Mouse (Mus musculus): ENCODE data around the gene Fam161a.

The Fam161a gene

GRCm38 (mm10) chr11:23007481-23008180, at the start of gene Fam161a:
Fam161a (plus strand) TSS chr11:23007531.
- peak; percentile 57 for DNase-seq

- no peak for DNase-seq
Observed at GRCm38 (mm10) chr11:22957791-22958374, 49.4 kb upstream of the Fam161a start.

DNA sequence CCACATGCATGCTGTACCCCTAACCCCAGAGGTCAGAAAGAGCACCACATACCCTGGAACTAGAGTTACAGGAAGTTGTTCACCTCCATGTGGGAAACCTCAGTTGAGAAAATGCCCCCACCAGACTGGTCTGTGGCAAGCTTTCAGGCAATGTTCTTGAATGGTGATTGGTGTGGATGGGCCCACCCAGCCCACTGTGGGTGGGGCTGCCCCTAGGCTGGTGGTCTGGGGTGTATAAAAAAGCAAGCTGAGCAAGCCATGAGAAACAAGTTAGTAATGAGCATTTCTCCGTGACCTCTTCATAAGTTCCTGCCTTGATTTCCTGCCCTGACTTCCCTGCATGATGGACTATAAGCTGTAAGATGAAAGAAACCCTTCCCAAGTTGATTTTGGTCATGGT, 45.2 kb upstream of the Fam161a start:
- no peak for DNase-seq

GRCm38 (mm10) chr11:22964401-22964800, 42.9 kb upstream of the Fam161a start:
- DNase-seq = no peak

- DNase-seq = no peak
Observed at GRCm38 (mm10) chr11:22965503-22965902, 41.8 kb upstream of the Fam161a start.

GRCm38 (mm10) chr11:22969486-22969885, 37.8 kb upstream of the Fam161a start:
- DNase-seq = no peak

DNA sequence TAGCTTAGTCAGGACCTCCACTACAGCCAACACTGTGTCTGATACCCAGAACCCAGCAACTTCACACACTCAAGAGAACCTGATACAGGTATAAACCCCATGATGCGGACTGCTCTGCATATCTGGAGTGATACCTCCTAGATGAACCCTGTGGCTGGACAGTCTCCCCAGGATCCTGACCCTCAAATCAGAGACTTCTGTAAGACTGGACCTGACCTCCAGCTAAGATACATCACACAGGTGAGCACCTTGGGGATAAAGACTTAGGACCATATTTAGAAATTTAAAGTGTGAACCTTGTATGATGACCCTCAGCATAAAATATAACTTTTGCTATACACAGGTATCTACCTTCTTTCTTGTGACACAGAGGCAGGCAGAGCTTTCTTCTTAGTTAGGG, 36.8 kb upstream of the Fam161a start:
- no peak for DNase-seq

DNA sequence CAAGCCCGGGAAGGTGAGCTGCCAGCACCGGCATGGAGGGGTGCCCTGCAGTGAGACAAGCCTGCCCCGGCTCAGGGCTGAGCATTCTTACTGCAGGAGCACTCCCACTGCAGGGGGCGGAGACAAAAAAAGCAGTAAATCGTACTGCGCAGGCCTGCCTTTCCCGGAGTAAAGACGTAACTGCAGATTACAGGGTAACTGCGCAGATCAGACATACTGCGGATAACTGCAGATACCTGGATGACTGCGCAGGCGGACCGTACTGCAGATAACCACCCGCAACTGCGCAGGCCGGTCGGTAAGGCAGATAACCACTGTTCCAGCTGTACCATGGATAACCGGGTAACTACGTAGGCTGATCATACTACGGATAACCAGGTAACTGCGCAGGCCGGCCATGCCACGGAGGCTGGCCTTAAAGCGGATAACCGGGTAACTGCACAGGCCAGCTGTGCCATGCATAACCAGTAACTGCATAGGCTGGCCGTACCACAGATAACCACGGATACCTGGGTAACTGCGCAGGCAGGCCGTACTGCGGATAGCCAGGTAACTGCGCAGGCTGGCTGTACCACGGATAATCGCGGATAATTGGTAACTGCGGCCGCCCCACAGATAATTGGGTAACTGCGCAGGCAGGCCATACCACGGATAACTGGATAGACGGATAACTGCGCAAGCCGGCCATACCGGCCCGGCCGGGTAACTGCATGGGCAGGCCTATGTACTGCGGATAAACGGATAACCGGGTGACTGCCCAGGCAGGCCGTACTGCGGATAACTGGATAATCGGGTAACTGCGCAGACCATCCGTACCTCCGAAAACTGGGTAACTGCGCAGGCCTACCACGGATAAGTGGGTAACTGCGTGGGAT, 35.3 kb upstream of the Fam161a start, which contains the start of gene Zrsr1:
Gene Zrsr1 (plus strand): TSS at position 171 of the 875 bp plus-strand sequence.
- peak; percentile 57 for DNase-seq

DNA sequence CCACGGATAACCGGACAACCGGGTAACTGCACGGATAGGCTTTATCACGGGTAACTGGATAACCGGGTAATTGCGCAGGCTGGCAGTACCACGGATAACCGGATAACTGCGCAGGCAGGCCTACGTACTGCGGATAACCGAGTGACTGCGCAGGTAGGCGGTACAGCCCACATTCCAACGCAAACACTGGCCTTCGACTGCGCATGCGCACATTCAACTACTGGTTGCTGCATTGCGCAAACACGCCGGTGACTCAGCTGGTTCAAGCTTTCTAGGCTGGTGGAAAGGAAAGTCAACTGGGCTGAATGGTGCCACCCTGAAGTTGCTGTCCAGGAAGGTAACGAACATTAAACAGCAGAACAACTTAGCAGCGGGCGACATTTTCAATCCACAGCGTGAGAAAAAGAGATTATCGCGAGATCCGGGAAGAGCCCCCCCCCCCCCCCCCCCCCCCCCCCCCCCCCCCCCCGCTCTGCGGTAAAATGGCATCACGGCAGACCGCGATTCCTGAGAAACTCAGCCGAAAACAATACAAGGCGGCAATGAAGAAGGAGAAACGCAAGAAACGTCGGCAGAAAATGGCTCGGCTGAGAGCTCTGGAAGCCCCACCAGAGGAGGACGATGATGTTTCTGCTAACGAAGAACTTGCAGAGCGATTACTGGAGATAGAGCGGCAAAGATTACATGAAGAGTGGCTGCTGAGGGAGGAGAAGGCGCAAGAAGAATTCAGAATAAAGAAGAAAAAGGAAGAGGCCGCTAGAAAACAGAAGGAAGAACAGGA, 34.4 kb upstream of the Fam161a start:
- peak; percentile 78 for DNase-seq

DNA sequence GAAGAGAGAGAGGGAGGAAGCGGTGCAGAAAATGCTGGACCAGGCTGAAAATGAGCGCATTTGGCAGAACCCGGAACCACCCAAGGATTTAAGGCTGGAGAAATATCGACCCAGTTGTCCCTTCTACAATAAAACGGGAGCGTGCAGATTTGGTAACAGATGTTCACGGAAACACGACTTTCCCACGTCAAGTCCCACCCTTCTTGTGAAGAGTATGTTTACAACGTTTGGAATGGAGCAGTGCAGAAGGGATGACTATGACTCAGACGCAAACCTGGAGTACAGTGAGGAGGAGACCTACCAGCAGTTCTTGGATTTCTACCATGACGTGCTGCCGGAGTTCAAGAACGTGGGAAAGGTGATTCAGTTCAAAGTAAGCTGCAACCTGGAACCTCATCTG, 33.7 kb upstream of the Fam161a start:
- DNase-seq = no peak

GRCm38 (mm10) chr11:22978215-22978614, 29.1 kb upstream of the Fam161a start:
- DNase-seq = no peak

GRCm38 (mm10) chr11:22978711-22979110, 28.6 kb upstream of the Fam161a start:
- DNase-seq = no peak

GRCm38 (mm10) chr11:22979221-22979620, 28.1 kb upstream of the Fam161a start:
- no peak for DNase-seq

DNA sequence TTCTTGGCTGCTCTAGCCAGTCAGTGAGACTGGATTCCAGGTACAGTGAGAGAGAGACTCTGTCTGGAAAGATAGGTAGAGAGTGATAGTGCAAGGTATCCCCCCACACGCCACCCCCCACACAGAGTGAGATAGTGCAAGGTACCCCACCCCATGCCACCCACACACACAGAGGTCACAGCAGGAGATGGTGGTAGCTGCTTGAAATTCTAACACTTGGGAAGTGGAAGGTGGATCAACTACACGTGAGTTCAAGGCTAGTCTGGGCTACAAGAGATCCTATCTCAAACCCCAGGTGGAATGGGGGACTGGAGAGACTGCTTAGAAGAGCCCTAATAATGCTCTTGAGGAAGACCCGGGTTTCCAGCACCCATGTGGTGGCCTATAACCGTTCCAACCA, 26.3 kb upstream of the Fam161a start:
- DNase-seq = no peak

GRCm38 (mm10) chr11:22981543-22981950, 25.8 kb upstream of the Fam161a start:
- no peak for DNase-seq

DNA sequence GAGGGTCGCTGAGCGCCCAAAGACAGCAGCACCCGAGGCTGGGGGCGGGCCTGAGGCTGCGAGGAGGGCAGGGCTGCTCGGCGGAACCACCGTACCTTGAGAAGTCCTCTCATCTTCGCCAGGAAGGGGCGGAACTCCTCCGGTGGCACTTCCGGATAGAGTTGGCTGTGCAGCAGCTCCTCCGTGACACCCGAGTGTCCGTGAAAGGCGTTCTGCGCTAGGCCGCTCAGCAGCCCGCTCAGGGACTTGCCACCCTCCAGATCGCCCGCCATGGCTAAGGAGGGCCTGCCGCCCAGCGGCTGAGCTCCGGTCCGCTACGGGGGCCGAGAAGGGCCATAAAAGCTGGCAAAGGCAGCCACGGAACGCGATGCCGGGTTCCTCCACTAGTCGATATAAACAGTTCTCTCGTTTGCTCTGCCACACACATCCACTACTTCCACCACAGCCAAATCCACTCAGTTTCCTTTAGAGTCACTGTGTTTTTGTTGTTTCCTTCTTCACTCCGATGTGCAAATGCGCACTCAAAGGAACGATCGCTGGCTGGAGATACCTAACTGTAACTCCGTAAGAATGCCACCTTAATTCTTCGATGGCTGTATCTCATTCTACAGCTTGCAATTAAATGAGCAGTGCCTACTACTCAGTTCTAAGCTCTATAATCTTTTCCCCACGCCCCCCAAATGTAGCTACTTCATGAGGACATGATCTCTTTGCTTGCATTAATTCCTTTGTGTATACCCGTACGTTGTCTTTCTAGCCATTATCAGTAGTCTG, 25.2 kb upstream of the Fam161a start, which contains the start of the genes Gm28048 and Commd1:
Gene Gm28048 (minus strand): TSS at position 107 of the 774 bp plus-strand sequence.
Gene Commd1 (minus strand): TSS at position 399 of the 774 bp plus-strand sequence.
- DNase-seq = peak; percentile 99

GRCm38 (mm10) chr11:22982846-22983245, 24.5 kb upstream of the Fam161a start:
- DNase-seq = no peak

GRCm38 (mm10) chr11:22985510-22985909, 21.8 kb upstream of the Fam161a start:
- no peak for DNase-seq

- DNase-seq = no peak
Observed at GRCm38 (mm10) chr11:22987357-22987756, 20.0 kb upstream of the Fam161a start.

- DNase-seq = no peak
Observed at GRCm38 (mm10) chr11:22989786-22990185, 17.5 kb upstream of the Fam161a start.

DNA sequence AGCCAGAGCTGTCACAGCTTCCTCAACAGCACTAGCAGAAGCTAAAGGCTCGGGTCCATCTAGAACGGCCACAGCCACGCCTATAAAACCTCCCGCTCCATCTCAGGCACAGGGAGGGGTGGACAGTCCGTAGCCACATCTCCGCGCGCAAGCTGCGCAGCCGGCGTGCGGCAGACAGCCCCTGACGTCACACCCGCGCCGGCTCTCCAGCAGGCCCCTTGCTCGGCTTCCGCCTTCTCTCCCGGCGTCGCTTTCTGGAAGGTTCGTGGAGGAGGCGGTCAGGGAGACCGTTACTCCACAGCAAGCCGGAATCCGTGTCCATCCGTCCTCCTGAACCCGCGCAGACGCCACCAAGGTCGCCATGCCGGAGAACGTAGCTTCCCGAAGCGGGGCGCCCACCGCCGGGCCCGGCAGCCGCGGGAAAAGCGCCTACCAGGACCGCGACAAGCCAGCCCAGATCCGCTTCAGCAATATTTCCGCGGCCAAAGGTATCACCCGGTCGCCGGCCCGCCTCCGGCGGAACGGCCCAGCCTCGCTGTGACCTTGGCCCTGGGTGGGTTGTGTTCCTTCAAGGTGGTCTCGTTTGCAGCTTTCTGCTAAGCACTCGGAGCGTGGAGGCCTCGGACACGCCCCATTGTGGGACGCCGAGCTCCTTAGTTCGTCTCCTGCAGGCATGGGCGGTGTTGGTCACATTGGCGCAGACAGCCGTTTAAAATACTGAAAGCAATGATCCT, 16.8 kb upstream of the Fam161a start, which contains the start of gene Cct4:
Gene Cct4 (plus strand): TSS at position 127 of the 734 bp plus-strand sequence.
- DNase-seq = peak; percentile 91

All from right cerebral cortex, postnatal 14 days (tissue).